Mouse (Mus musculus) Patski (cell line): ENCODE measurements at regions not wholly inside any gene's neighbourhood (a gene's known extent, or its start where the extent isn't known, plus 50 kb on each side); places are given as distances from the start of the nearest gene placed in this dataset.

Experiments used
- ATAC-seq: fragments of 100-300 bp; one replicate; pipeline ENCODE4 v1.8.0; 2021
- CTCF ChIA-PET: fragments of 350-600 bp; sonication (Branson Sonifier 250); formaldehyde crosslinking; loops from one replicate; lab custom pipeline; 2022; ENCODE audit warnings: inconsistent platforms; lab: Charles Lee
- POLR2A ChIA-PET: fragments of 350-600 bp; sonication (Branson Sonifier 250); formaldehyde crosslinking; loops from one replicate; lab custom pipeline; 2022; ENCODE audit warnings: antibody characterized with exemption, inconsistent platforms; lab: Charles Lee
- DNase-seq: peaks from one replicate; pipeline ENCODE4 v3.0.0-alpha.2; 2011; ENCODE audit warnings: low read depth, low spot score
- H3K27me3 ChIP-seq: fragments of 371-371 bp; one replicate; pipeline ENCODE4 v1.5.1; 2021
- CTCF ChIP-seq: fragments of 100-300 bp; IDR thresholded peaks from one replicate; pipeline ENCODE4 v1.5.1; 2021
- in situ Hi-C: fragments of 300-500 bp; cut with MboI; formaldehyde crosslinking; loops from 3 replicates; pipeline ENCODE4 v1.11.1; 2018; ENCODE audit warnings: low pct_unique_long_range_greater_than_20kb, mixed read lengths

DNA sequence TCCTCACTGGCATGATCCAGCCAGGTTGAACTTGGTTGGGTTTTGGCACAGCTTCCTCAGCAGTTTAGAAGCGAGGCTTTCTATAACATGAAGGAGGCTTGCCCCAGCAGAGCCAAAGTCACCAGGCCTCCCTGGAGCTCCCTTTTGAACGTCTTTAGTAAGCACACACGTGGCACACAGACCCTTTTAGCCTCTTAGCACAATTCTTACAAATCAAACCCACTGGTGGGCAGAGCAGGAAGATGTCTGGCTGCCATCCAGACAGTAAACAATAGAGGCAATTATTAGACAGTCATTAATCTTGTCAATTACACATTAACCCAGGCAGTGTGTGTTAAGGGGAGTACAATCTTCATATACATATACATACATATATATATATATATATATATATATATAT, 157.8 kb upstream of the Map3k1 start:
- no peak for DNase-seq
- TF ChIP-seq CTCF = no peak
- ATAC-seq = no peak
- H3K27me3 ChIP-seq = no peaks in the 10 kb centered on the region
- in situ Hi-C loops = loop anchor here (5.0 kb wide), 1 partner anchor 56 kb away; no protein-coding TSS in a partner anchor
- ChIA-PET POLR2A (interaction anchor here (1.9 kb wide), 1 partner anchor 157 kb away, joined by 9 read pairs; the partner anchor contains the start of gene Map3k1), CTCF (no interaction called here)

DNA sequence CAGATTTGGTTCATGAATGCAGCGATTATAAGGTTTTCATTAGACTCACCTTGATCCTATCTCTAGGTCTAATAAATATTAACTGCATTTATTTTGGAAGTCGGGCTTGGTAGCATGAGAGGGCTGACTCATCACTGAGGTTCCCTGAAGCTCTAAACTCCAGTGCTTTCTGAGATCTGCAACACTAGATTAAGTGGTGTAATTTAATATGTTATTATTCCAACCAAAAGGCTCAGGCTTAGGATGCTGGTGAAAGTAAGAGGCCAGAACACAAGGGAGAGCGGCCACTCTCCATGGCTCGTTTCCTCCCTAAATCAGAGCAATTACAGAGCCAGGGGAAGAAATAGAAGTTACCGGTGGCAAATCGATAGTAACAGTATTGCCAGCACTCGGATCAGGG, 159.4 kb upstream of the Map3k1 start:
- no peaks in the 10 kb centered on the region for H3K27me3 ChIP-seq
- DNase-seq (peak; percentile 62), ATAC-seq (peak; percentile 80)
- ChIA-PET CTCF (interaction anchor here (1.2 kb wide), 2 partner anchors 8 to 10 kb away, joined by 3 to 4 read pairs; no protein-coding TSS in a partner anchor), POLR2A (interaction anchor here (1.9 kb wide), 1 partner anchor 159 kb away, joined by 9 read pairs; the partner anchor contains the start of gene Map3k1)
- TF ChIP-seq CTCF = no peak
- in situ Hi-C loops = loop anchor here (5.0 kb wide), 1 partner anchor 54 kb away; no protein-coding TSS in a partner anchor

DNA sequence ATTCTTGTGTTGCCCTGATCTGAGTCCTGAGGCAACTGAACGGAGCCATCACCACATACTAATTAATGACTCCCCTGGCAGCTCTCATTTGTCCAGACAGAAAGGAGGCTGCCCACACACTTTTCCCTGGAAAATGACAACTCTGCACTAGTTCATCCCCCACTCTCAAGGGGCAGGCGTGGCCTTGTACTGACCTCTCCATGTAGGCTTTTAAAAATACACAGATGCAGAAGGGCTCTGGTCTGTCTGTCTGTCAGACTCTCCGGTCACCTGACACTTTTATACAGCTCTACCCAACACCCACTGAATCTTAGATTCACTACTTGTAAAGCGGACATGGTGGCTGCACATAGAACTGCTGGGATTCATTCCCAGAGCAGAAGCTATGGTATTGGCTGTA, 165.5 kb upstream of the Map3k1 start:
- no peaks in the 10 kb centered on the region for H3K27me3 ChIP-seq
- no peak for DNase-seq
- no peak for TF ChIP-seq CTCF
- no peak for ATAC-seq
- in situ Hi-C loops = no loop called here
- POLR2A ChIA-PET = no interaction called here
- CTCF ChIA-PET = no interaction called here

DNA sequence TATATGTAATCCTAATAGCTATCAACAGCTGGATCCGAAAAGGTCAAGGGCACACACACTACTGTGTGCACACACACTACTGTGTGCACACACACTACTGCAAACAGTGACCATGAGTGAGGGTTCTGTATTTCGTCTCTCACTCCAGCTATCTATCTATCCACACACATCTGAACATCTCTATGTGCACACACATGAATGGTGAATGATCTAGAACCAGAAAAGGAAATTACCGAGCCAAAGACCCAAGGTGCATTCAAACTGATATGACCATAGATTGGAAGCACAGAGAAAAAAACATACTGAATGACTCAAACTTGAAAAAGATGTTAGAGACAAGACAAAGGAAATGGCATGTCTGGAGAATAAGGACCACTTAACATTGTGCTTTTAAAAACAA, 166.8 kb upstream of the Map3k1 start:
- no peaks in the 10 kb centered on the region for H3K27me3 ChIP-seq
- no peak for TF ChIP-seq CTCF
- no peak for DNase-seq
- CTCF ChIA-PET = no interaction called here
- in situ Hi-C loops = no loop called here
- POLR2A ChIA-PET = no interaction called here
- no peak for ATAC-seq

DNA sequence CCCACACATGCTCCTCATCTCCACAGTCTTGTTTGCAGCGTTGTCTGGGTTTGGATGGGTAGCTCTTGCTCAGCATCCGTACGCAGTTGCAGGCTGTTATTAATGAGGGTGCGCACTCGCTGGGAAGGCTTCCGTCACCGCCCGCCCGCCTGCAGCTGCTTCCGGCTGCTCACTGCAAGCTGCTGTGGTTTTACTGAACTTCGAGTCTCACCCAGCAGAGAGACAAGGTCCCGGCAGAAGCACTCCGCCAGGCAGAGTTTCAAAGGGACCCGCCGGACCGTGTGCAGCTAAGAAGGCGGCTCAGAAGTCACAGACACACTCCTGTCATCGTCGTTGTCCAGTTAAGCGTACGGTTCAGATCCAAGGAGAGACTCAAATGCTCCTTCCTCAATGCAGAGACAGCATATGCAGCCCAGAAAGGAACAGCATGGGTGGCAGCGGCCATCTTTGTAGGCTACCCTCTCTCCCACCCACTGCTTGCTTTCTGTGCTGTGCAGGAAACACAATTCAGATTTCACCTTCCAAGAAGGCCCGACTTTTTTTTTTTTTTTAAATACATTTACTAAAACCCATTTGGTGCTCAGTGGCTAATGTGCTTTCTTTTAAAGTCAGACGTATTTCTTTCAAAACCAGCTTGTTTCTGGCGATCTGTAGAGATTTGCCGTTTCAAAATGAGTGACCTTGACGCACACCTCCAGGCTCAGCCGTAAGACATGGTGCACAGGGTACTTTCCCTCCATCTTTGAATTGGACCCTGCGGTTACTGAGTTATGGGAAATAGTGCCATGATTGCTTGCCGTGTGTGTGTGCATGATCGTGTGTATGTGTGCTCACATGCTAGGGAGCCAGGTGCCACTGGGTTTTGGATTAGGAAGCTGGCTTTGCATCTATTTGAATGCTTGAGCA, 169.2 kb upstream of the Map3k1 start:
- no peak for TF ChIP-seq CTCF
- ChIA-PET POLR2A (no interaction called here), CTCF (interaction anchor here (0.7 to 1.2 kb wide), 2 partner anchors 10 to 123 kb away, joined by 3 read pairs; no protein-coding TSS in a partner anchor)
- ATAC-seq = no peak
- in situ Hi-C loops = no loop called here
- H3K27me3 ChIP-seq = no peaks in the 10 kb centered on the region
- DNase-seq = no peak

DNA sequence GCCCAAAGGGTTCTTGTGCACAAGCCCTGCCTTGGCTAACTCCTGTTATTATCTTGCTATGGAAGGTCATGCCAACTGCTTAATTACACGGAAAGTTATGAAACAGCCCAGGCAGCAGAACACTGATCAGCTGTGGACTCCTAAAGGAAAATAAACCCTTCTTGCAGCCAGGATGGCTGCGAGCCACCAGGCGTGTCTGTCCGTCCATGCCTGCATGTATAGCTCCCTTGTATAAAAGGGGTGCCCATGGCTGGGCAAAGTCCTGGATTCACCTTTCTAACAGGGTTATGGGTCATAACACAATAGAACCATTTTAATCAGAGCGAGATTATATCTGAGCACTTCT, 169.9 kb upstream of the Map3k1 start:
- in situ Hi-C loops = no loop called here
- H3K27me3 ChIP-seq = no peaks in the 10 kb centered on the region
- DNase-seq (no peak), ATAC-seq (no peak)
- POLR2A ChIA-PET = no interaction called here
- no peak for TF ChIP-seq CTCF
- CTCF ChIA-PET = interaction anchor here (0.7 kb wide), 1 partner anchor 122 kb away, joined by 3 read pairs; no protein-coding TSS in a partner anchor

DNA sequence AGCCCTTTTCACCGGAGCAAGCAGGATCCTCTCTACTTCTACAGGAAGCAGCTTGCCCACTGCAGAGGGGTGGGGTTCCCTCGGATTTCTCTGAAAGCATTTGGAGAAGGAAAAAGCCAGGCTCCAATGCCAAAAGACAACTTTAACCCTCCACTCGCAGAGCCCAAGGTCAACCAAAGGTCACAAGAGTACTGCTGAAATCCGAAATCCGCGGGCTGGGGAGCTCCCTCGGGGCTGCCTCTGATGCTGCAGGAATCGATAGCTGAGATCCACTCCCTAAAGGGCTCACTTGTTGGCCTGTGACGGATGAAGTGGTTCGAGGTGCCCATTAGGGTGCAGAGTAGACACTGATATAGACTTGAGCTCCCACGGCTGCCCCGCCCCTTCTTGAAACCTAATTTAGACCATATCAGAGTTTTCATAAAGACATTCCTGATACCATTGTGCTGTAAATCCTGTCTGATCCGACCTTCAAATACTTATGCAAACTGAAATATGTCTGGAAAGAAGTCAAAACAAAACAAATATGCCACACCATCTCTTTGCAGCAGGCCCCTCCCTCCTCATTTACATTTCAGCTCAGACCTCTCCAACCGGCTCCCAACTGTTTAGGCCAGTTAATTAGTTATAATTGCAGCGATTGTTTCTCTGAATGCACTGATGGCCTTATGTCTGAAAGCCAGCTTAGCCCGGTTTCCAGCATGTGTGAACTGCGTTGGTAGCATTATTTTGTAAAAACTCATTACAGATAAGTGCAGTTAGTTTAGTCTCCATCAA, 170.8 kb upstream of the Map3k1 start:
- POLR2A ChIA-PET = no interaction called here
- CTCF ChIA-PET = no interaction called here
- ATAC-seq = no peak
- in situ Hi-C loops = no loop called here
- no peak for TF ChIP-seq CTCF
- no peak for DNase-seq
- no peaks in the 10 kb centered on the region for H3K27me3 ChIP-seq

DNA sequence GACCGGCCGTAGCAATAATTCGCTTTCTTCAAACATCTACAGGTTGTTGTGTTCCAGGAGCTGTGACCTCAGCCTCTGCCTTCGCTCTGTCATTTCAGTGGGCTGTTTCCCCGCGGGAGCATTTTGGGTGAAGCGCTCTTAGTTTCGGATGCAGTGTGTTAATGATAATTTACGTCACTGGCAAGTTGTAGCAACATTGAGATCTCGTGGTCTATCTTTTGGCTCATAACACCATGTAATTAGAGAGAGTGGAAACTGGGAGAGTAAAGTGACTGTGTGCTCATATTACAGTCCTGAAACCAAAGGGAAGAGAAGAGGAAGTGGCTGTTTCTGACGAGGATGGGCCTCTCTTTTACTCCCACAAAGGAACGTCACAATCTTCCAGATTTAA, 171.4 kb upstream of the Map3k1 start:
- ATAC-seq = no peak
- in situ Hi-C loops = no loop called here
- H3K27me3 ChIP-seq = no peaks in the 10 kb centered on the region
- no peak for TF ChIP-seq CTCF
- DNase-seq = no peak
- POLR2A ChIA-PET = no interaction called here
- CTCF ChIA-PET = interaction anchor here (1.0 kb wide), 1 partner anchor 8 kb away, joined by 3 read pairs; no protein-coding TSS in a partner anchor

DNA sequence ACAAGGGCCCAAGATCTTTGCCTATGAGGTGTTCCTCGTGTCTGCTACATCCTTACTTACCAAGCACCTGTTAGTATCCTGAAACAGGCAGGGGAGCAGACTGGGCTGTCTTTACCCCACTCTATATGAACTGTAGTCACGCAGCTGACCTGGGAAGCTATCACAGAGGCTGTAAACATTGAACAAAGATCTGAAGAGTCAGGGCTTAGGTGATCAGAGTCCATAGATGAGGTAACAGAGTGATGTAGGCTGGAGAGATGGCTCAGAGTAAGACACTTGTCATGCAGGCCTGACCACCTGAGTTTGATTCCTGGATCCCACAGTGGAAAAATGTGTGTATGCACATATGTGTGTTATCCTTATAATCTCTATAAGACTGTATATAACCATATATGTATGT, 172.3 kb upstream of the Map3k1 start:
- no peak for TF ChIP-seq CTCF
- ATAC-seq (no peak), DNase-seq (no peak)
- in situ Hi-C loops = no loop called here
- ChIA-PET CTCF (interaction anchor here (1.0 to 1.7 kb wide), 2 partner anchors 9 to 23 kb away, joined by 3 read pairs; no protein-coding TSS in a partner anchor), POLR2A (no interaction called here)
- no peaks in the 10 kb centered on the region for H3K27me3 ChIP-seq

DNA sequence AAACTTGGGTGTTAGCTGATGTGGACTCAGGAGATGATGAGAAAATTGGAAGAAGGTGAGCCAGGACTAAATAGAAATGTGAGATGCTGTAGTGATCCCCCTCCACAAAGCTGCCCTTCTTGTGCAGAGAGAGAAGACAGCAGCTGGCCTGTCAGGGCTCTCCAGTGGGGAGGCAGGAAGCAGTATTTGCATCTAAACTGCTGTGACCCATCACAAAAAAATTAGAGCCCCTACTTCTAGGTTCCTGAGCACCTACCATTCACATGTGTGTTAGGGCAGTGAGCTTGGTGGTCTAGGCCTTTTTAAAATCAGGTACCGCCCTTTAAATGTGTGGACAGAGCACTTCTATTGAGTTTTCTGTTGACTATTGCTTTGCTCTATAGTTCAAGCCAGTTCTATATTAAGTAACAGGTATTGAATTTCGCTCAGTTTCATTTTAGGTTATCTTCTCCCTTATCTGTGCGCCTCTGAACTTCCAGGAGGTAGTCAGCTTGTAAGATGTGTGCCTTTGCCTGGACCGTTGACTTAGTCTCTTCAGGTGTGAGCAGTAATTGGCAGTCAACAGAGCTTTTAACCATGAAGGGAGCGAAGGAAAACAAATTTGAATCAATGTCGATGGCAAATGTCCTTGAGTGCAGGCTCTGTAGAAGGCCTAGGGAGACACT, 174.1 kb upstream of the Map3k1 start:
- in situ Hi-C loops = no loop called here
- TF ChIP-seq CTCF = no peak
- ATAC-seq = no peak
- no peaks in the 10 kb centered on the region for H3K27me3 ChIP-seq
- CTCF ChIA-PET = interaction anchor here (1.0 to 1.7 kb wide), 2 partner anchors 13 to 26 kb away, joined by 3 to 5 read pairs; no protein-coding TSS in a partner anchor
- DNase-seq = no peak
- POLR2A ChIA-PET = no interaction called here
